ENCODE assay signal across 16 mouse cellular contexts in the genomic region with DNA sequence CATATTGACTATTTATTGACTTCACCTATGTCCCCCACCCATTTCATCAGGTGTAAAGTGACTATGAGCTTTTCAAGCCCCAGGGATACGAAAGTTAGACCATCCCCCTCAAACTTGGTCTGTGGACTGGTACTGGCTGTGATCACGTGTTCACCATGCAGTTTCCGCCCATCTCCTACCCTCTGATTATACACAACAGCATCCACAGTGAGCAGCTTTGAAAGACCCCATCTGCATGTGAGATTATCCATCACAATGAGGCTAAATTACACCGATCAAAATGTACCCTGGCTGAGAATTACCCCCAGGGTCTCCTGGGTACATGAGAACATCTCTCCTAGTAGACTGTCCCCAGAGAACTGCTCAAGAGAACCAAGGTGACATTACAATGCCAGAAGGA. TPM values are rescaled to one million over a fixed set of nuclear protein-coding genes. Genes with fewer than 3 reads are reported as not detected.
A peak's percentile ranks its signal among the peaks of the same experiment; 100 is the strongest.
DNase-seq lines count a peak whose midpoint lies in the region; ATAC-seq and TF ChIP-seq lines count a peak whose summit lies in the region.
"Had no signal": no experiment of that assay in that cellular context is flagged by ENCODE, and none has a peak within 500 bp of the region (broad histone marks: within the 10 kb centered on the region; RNA-seq: fewer than 3 reads in every experiment).

No protein-coding gene starts in this region.

- 51% methylated on average over 4 of the region's 4 CpGs for WGBS in forebrain, embryonic 15.5 days
- 56% methylated on average over 4 of the region's 4 CpGs for WGBS in midbrain, embryonic 16.5 days

- H3K4me3 ChIP-seq in layer of hippocampus, adult 2 months = peak overlapping the region; percentile 86; the same call in 1 of the 2 replicates
- H3K4me3 ChIP-seq in forebrain, embryonic 15.5 days = peak overlapping the region; percentile 93; the same call in 1 of the 2 replicates
- H3K4me3 ChIP-seq in midbrain, embryonic 16.5 days (ENCODE audit: low read depth, low read length) = peak overlapping the region; percentile 86

- TF ChIP-seq CTCF in layer of hippocampus, adult 2 months (conservative IDR thresholded peaks at IDR 0.05) = no peak

- no peak overlapping the region for H3K9ac ChIP-seq in forebrain, embryonic 15.5 days (replicated peaks)
- no peak overlapping the region for H3K9ac ChIP-seq in midbrain, embryonic 16.5 days (ENCODE audit: low read depth, low read length)

- H3K27ac ChIP-seq in layer of hippocampus, adult 2 months = no peak overlapping the region
- peak overlapping the region; percentile 95; the same call in 1 of the 2 replicates for H3K27ac ChIP-seq in forebrain, embryonic 15.5 days (replicated peaks)
- no peak overlapping the region for H3K27ac ChIP-seq in midbrain, embryonic 16.5 days (ENCODE audit: low read length)

- H3K9me3 ChIP-seq in forebrain, embryonic 15.5 days = no peaks in the 10 kb centered on the region
- H3K9me3 ChIP-seq in midbrain, embryonic 16.5 days (replicated peaks; ENCODE audit: control insufficient read depth, low read length, poor library complexity, severe bottlenecking) = no peaks in the 10 kb centered on the region

- no peak for ATAC-seq in forebrain, embryonic 15.5 days (replicated peaks)
- no peak for ATAC-seq in midbrain, embryonic 16.5 days
- ATAC-seq: activated CD4-positive, CD25-positive, alpha-beta regulatory T cell, adult 4 months; CD4-positive, CD25-positive, alpha-beta regulatory T cell, adult 4 months had no signal

- H3K4me2 ChIP-seq in forebrain, embryonic 15.5 days (replicated peaks) = peak overlapping the region; percentile 96; the same call in 1 of the 2 replicates
- peak overlapping the region; percentile 86 for H3K4me2 ChIP-seq in midbrain, embryonic 16.5 days (ENCODE audit: low read length)

- H3K4me1 ChIP-seq in forebrain, embryonic 15.5 days = peaks cover 36% of the 10 kb centered on the region
- H3K4me1 ChIP-seq in midbrain, embryonic 16.5 days (ENCODE audit: control insufficient read depth, insufficient read depth, low read length) = peaks cover 23% of the 10 kb centered on the region

- H3K27me3 ChIP-seq in forebrain, embryonic 15.5 days = no peaks in the 10 kb centered on the region
- no peaks in the 10 kb centered on the region for H3K27me3 ChIP-seq in midbrain, embryonic 16.5 days (ENCODE audit: control insufficient read depth, insufficient read depth, low read depth, low read length)

- H3K36me3 ChIP-seq in forebrain, embryonic 15.5 days = no peaks in the 10 kb centered on the region
- H3K36me3 ChIP-seq in midbrain, embryonic 16.5 days (ENCODE audit: control insufficient read depth, insufficient read depth, low read length) = no peaks in the 10 kb centered on the region

- DNase-seq in layer of hippocampus, adult 2 months (ENCODE audit: low spot score in 2 of 2) = no peak
- DNase-seq in layer of hippocampus, adult 11-12 months (ENCODE audit: low spot score) = no peak
- peak; percentile 23 for DNase-seq in ZHBTc4 (ENCODE audit: low read depth, low spot score)
- no peak for DNase-seq in adrenal gland, adult 2 months
- DNase-seq in cerebellum, adult 9-10 months = no peak
- DNase-seq: gastrocnemius, postnatal 10 days; heart, postnatal 4 days; kidney, adult 11 months; liver; lung, adult 18-20 months; lung, postnatal 36 days; thymus, adult 2 months had no signal

RNA-seq across cellular contexts. Expression of a gene that starts 0.7 kb away (rescaled TPM):
- 10 to 100 TPM; 47.5 to 50.8 TPM for total RNA-seq in layer of hippocampus, adult 2 months (2021)
- polyA plus RNA-seq in forebrain, embryonic 15.5 days (2015; fragmentation: Nextera tagmentation; extraction: Ambion mirVana) = 34.7 and 38.4 TPM in 2 replicates
- polyA plus RNA-seq in midbrain, embryonic 16.5 days (2015; fragmentation: Nextera tagmentation; extraction: Ambion mirVana) = 34.2 and 38.6 TPM in 2 replicates
- total RNA-seq in adrenal gland, adult 2 months (2021) = 10 to 100 TPM; 18.5 to 35.4 TPM
- polyA plus RNA-seq in adrenal gland, adult 2 months (2012; rRNA removed) = 38.0 and 41.0 TPM in 2 replicates
- polyA plus RNA-seq: activated CD4-positive, CD25-positive, alpha-beta regulatory T cell, adult 4 months; CD4-positive, CD25-positive, alpha-beta regulatory T cell, adult 4 months had no signal
